Mouse (Mus musculus): ENCODE data around the gene Gm9964. TPM values are rescaled to one million over a fixed set of nuclear protein-coding genes. Genes with fewer than 3 reads are reported as not detected.

The Gm9964 gene
- total RNA-seq (2023): 1 to 10 TPM; 1.8 to 2.2 TPM

DNA sequence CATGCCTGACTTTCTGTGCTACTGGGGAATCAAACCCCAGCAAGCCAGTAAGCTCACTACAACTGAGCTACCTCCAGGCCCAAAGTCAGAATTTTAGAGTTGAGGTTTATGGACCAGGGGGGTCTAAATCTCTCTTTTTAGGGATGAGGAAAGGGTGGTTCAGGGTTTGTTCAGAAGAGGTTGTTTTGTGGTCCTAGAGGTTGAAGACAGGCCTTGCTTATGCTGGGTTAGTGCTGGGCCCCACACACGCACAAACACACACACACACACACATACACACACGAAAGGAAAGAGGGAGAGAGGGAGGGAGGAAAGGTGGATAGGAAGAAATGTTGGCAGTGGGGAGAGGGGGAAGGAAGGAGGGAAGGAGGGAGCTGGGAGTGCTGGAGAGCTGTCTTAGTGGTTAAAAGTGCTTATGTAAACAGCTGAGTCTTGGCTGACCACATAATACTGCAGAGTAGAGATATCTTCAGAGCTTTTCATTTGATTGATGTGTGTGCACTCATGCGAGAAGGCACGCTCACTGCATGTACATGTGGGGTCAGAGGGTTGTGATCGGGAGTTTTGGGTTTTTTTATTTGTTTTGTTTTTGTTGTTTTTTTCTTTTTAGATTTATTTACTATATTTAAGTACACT is at the start of gene Gm9964:
Gene Gm9964 (minus strand): TSS at position 51 of the 636 bp plus-strand sequence.

GRCm38 (mm10) chr11:79339234-79339807 is 42.6 kb upstream of the Gm9964 start, which contains the start of gene Nf1:
Gene Nf1, plus strand, starts transcription at chr11:79339693.

DNA sequence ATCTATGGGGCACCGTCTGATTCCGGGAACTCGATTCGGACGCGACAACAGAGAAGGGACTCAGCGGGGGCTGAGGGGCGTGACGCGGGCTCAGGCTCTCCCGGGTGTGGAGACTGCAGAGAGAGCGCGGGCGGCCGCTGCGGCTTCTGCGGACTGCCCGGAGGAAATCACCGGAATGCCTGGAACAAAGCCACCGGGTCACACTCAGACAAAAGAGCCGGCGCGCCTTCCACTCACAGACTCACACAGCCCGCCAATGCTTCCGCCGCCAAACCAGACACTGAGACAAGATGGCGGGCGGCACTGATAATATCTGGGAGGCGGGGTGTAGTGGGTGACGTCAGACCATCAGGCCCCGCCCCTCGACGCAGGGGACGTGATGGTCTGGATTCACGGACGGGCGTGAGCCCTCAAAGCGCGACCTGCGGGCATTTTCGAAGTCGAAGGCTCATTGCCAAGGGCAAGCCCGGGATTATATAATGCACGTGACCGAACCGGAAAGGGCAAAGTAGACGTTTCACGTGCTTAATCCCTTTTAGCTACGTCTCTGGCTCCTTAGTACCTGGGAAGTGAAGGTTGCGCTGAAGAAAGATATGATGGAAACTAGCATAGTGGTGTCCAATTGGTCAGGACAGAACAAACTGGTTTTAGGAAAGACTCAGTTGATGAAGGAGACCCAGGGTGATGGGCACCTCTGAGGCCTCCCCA is 42.2 kb downstream of the Gm9964 start, which contains the start of gene Wsb1:
Gene Wsb1 (minus strand): TSS at position 281 of the 708 bp plus-strand sequence.

Other genes starting within 250 kb of the Gm9964 start
- gene Ksr1, start 150.5 kb downstream of the Gm9964 start, total RNA-seq (2023): 10 to 100 TPM; 17.9 to 19.5 TPM
- gene Wsb1, start 42.2 kb downstream of the Gm9964 start, total RNA-seq (2023): 100 to 1,000 TPM; 334 TPM
- gene Nf1, start 42.8 kb upstream of the Gm9964 start, total RNA-seq (2023): 10 to 100 TPM; 29.4 to 38.8 TPM
- gene Omg, start 207.2 kb upstream of the Gm9964 start, total RNA-seq (2023): under 1 TPM; 0.42 to 0.70 TPM
- 100 to 1,000 TPM; 269 to 299 TPM for gene Evi2b, start 226.9 kb upstream of the Gm9964 start, total RNA-seq (2023)
- 10 to 100 TPM; 19.8 to 22.6 TPM for gene Evi2, start 233.7 kb upstream of the Gm9964 start, total RNA-seq (2023)
- gene Evi2a, start 233.7 kb upstream of the Gm9964 start, total RNA-seq (2023): 100 to 1,000 TPM; 209 to 223 TPM